Mouse (Mus musculus): Measurements from ENCODE around the gene Smim12.

DNA sequence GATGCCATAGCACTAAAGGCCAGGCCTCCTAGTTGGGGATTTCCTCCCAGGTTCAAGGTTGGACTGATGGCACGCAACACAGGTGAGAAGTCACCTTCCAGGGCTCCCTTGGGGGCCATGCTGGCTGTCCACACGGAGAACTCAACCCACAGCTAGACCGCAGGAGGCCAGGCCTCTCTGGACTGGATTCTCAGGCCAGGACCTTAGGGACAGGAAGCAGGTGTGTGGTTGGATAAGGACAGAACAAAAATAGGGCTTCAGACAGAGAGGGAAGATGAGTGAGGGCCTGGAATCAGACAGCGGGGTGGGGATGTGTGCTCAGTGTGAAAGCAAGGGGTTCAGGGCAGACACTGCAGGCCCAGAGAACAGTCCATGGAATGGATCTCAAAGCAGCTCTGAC, 43.3 kb downstream of the Smim12 start:
- no peak for TF ChIP-seq CTCF (IDR thresholded peaks at IDR 0.05; ENCODE audit: extremely low read depth, insufficient read length, insufficient replicate concordance, low read depth, low read length)
- TF ChIP-seq POLR2A (IDR thresholded peaks at IDR 0.05; ENCODE audit: low read depth, low read length), result no peak

Measured in small intestine, adult 2 months (tissue).